Mouse (Mus musculus): ENCODE results near the gene Prdm1. TPM values are rescaled to one million over a fixed set of nuclear protein-coding genes. Genes with fewer than 3 reads are reported as not detected.
A peak's percentile ranks its signal among the peaks of the same experiment; 100 is the strongest.

Gene Prdm1
- polyA plus RNA-seq, 1 experiment from 2014 or later = 2.7 TPM

- Histone ChIP-seq H3K4me1 (peaks cover 28% of the 10 kb centered on the region), H3K4me2 (peak overlapping the region; percentile 58), H3K9me3 (replicated peaks) (no peaks in the 10 kb centered on the region), H3K4me3 (replicated peaks) (peak overlapping the region; percentile 33), H3K27ac (no peak overlapping the region), H3K9ac (0 out of 2 replicates have a peak overlapping the region, but pooled peaks have one; percentile 12), H3K36me3 (no peaks in the 10 kb centered on the region), H3K27me3 (peaks cover 88% of the 10 kb centered on the region)
- ATAC-seq (replicated peaks; ENCODE audit: low FRiP score) = 0 out of 2 replicates have a peak, but pooled peaks have one; percentile 10
- 2% methylated on average over 31 of the region's 31 CpGs for WGBS
These were observed 1.3 kb downstream of the Prdm1 start for GRCm38 (mm10) chr10:44526751-44527591.

GRCm38 (mm10) chr10:44520189-44520588, 8.1 kb downstream of the Prdm1 start:
- Histone ChIP-seq H3K9me3 (replicated peaks) (no peaks in the 10 kb centered on the region), H3K27me3 (peaks cover 31% of the 10 kb centered on the region), H3K9ac (no peak overlapping the region), H3K4me3 (replicated peaks) (no peak overlapping the region), H3K4me2 (no peak overlapping the region), H3K27ac (no peak overlapping the region), H3K36me3 (no peaks in the 10 kb centered on the region), H3K4me1 (no peaks in the 10 kb centered on the region)
- ATAC-seq (replicated peaks; ENCODE audit: low FRiP score) = no peak
- 50% methylated on average over 6 of the region's 6 CpGs for WGBS

- no peaks in the 10 kb centered on the region for H3K4me1 ChIP-seq
- 73% methylated on average over 7 of the region's 7 CpGs for WGBS
- H3K9ac ChIP-seq = no peak overlapping the region
- no peak overlapping the region for H3K4me3 ChIP-seq (replicated peaks)
- no peak for ATAC-seq (replicated peaks; ENCODE audit: low FRiP score)
- H3K27ac ChIP-seq = no peak overlapping the region
- H3K4me2 ChIP-seq = no peak overlapping the region
- no peaks in the 10 kb centered on the region for H3K9me3 ChIP-seq (replicated peaks)
- H3K27me3 ChIP-seq = peaks cover 17% of the 10 kb centered on the region
- no peaks in the 10 kb centered on the region for H3K36me3 ChIP-seq
These were observed 9.7 kb downstream of the Prdm1 start for GRCm38 (mm10) chr10:44518631-44519030.

DNA sequence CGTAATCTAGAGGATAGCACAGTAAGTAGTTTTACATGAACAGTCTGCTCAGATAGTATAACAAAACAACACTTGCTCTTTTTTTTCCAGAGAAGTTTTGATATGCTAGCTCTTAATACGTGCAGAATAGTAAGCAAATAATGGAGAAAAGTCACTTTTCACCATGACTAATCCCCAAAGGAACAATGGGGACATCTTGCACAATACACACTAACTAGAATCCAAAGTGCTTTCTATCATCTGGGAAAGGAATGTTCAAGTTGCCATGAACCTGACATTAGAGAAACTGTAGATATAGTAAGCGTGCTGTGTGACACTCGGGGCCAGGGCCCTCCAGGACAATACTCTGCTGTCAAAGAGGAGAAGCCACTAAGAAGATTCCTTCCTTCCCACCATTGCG, 15.2 kb downstream of the Prdm1 start:
- WGBS = 89% methylated on average over 5 of the region's 5 CpGs

GRCm38 (mm10) chr10:44511029-44511428, 17.3 kb downstream of the Prdm1 start:
- no peaks in the 10 kb centered on the region for H3K9me3 ChIP-seq (replicated peaks)
- H3K36me3 ChIP-seq = no peaks in the 10 kb centered on the region
- H3K4me2 ChIP-seq = no peak overlapping the region
- WGBS = 88% methylated on average over 3 of the region's 3 CpGs
- ATAC-seq (replicated peaks; ENCODE audit: low FRiP score) = no peak
- H3K4me3 ChIP-seq (replicated peaks) = no peak overlapping the region
- H3K27ac ChIP-seq = no peak overlapping the region
- H3K27me3 ChIP-seq = no peaks in the 10 kb centered on the region
- no peaks in the 10 kb centered on the region for H3K4me1 ChIP-seq
- no peak overlapping the region for H3K9ac ChIP-seq

More for the DNA sequence above, 15.2 kb downstream of the Prdm1 start:
- no peak overlapping the region for H3K4me3 ChIP-seq (replicated peaks)
- no peaks in the 10 kb centered on the region for H3K36me3 ChIP-seq
- H3K4me2 ChIP-seq = no peak overlapping the region
- H3K9me3 ChIP-seq (replicated peaks) = no peaks in the 10 kb centered on the region
- ATAC-seq (replicated peaks; ENCODE audit: low FRiP score) = no peak
- no peaks in the 10 kb centered on the region for H3K27me3 ChIP-seq
- H3K9ac ChIP-seq = no peak overlapping the region
- H3K27ac ChIP-seq = no peak overlapping the region
- no peaks in the 10 kb centered on the region for H3K4me1 ChIP-seq

GRCm38 (mm10) chr10:44508649-44509048, 19.7 kb downstream of the Prdm1 start:
- WGBS = 92% methylated on average over 7 of the region's 7 CpGs
- no peak for ATAC-seq (replicated peaks; ENCODE audit: low FRiP score)

DNA sequence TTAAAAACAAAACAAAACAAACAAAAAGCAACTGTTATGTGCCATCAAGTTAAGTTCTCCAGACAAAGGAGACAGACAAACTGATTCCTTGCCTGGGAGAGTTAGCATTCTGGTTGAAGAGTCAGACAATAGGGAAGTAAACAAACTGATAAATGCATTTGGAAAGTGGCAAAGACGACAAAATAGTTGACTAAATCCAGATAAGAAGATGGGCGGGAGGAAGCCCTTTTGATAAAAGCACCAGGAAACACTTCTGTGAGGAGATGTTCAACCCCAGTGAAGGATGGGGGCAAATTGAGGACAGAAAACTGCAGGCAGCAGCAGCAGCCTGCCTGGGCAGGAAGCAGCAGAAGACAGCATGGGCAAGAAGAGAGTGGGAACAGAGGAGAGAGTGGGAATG, 20.3 kb downstream of the Prdm1 start:
- no peak for ATAC-seq (replicated peaks; ENCODE audit: low FRiP score)
- WGBS = 65% methylated on average over 2 of the region's 2 CpGs
- Histone ChIP-seq H3K9me3 (replicated peaks) (no peaks in the 10 kb centered on the region), H3K36me3 (no peaks in the 10 kb centered on the region), H3K4me3 (replicated peaks) (no peak overlapping the region), H3K9ac (no peak overlapping the region), H3K4me1 (no peaks in the 10 kb centered on the region), H3K4me2 (no peak overlapping the region), H3K27me3 (peaks cover 3% of the 10 kb centered on the region; the same call in 1 of the 2 replicates), H3K27ac (no peak overlapping the region)

More at GRCm38 (mm10) chr10:44508649-44509048, 19.7 kb downstream of the Prdm1 start:
- Histone ChIP-seq H3K9me3 (replicated peaks) (no peaks in the 10 kb centered on the region), H3K27ac (no peak overlapping the region), H3K9ac (no peak overlapping the region), H3K4me3 (replicated peaks) (no peak overlapping the region), H3K4me1 (no peaks in the 10 kb centered on the region), H3K27me3 (peaks cover 3% of the 10 kb centered on the region; the same call in 1 of the 2 replicates), H3K4me2 (no peak overlapping the region), H3K36me3 (no peaks in the 10 kb centered on the region)

- Histone ChIP-seq H3K27ac (no peak overlapping the region), H3K36me3 (no peaks in the 10 kb centered on the region), H3K27me3 (peaks cover 3% of the 10 kb centered on the region; the same call in 1 of the 2 replicates), H3K4me2 (no peak overlapping the region), H3K9ac (no peak overlapping the region), H3K9me3 (replicated peaks) (no peaks in the 10 kb centered on the region), H3K4me3 (replicated peaks) (no peak overlapping the region), H3K4me1 (peaks cover 7% of the 10 kb centered on the region)
- WGBS = 76% methylated on average over 13 of the region's 13 CpGs
- no peak for ATAC-seq (replicated peaks; ENCODE audit: low FRiP score)
These were observed 25.4 kb downstream of the Prdm1 start for GRCm38 (mm10) chr10:44502891-44503290.

- Histone ChIP-seq H3K27me3 (peaks cover 3% of the 10 kb centered on the region; the same call in 1 of the 2 replicates), H3K4me2 (peak overlapping the region; percentile 49), H3K9ac (no peak overlapping the region), H3K9me3 (replicated peaks) (no peaks in the 10 kb centered on the region), H3K4me3 (replicated peaks) (peak overlapping the region; percentile 8; the same call in 1 of the 2 replicates), H3K4me1 (peaks cover 7% of the 10 kb centered on the region), H3K36me3 (no peaks in the 10 kb centered on the region), H3K27ac (no peak overlapping the region)
- 27% methylated on average over 15 of the region's 15 CpGs for WGBS
- ATAC-seq (replicated peaks; ENCODE audit: low FRiP score) = no peak
These were observed 28.3 kb downstream of the Prdm1 start for GRCm38 (mm10) chr10:44499897-44500519.

DNA sequence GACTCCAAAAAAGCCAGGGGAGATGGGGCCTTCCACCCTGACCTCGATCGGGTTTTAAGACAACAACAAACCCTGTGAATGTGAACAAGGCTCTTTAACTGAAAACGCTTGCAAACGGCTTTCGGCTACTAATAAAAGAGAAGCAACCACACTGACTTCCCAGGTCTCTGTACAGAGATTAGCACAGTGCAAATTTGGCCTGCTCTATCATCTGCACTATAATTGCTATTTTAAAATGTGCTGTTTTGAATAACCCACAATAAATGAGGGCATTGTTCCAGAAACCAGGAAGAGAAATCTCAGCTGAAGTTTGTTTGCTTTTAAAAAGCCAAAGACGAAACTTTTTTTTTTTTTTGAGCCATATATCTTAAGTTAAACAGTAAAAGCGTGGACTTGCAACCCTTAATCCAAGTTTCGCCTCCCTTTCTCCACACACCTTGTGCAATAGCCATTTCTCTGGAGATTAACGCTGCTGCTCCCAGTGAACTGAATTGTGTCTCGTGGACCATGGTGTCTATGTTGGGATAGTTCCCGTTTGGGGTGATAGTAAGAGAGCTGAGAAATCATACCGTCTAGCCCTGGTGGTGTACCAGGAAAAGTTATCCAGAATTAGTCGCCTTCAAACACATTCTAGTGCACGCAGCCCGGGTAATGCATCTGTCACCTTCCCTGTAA, 34.3 kb downstream of the Prdm1 start:
- H3K9me3 ChIP-seq (replicated peaks) = no peaks in the 10 kb centered on the region
- 60% methylated on average over 15 of the region's 15 CpGs for WGBS
- H3K36me3 ChIP-seq = no peaks in the 10 kb centered on the region
- H3K27me3 ChIP-seq = no peaks in the 10 kb centered on the region
- no peak overlapping the region for H3K27ac ChIP-seq
- no peak overlapping the region for H3K9ac ChIP-seq
- no peak overlapping the region for H3K4me2 ChIP-seq
- H3K4me1 ChIP-seq = peaks cover 17% of the 10 kb centered on the region; the same call in 1 of the 2 replicates
- no peak overlapping the region for H3K4me3 ChIP-seq (replicated peaks)
- ATAC-seq (replicated peaks; ENCODE audit: low FRiP score) = no peak

DNA sequence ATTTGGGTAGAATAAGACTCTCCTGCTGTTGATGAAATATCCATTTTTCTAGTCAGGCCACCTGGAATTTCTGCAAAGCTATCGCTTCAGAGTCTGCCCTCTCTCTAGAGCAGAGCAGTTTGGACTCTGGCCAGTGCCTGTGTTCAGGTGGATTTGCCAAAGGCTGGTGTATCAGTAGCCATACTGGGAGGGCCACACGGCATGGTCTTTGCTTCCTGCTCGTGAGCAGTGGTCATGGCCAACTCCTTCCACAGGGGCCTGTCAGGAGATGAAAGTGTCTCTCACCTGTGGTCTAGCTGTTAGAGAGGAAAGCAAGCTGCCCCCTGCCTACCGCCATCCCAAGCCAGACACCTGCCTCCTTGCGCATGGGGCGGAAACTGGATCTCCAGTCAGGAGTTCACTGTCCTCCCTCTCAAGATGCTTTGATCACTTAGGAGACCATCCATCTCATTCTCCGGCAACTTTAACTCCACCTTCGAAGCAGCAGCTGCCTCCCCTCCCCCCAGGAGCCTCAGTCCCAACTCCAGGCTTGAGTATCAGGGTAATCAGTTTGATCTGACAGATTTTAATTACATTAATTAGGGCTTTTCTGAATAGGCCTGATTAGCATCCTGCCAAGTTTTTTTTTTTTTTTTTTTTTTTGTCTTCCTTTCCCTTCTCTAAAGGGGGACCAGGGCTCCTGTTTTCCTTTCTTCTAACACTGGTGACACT, 35.3 kb downstream of the Prdm1 start:
- Histone ChIP-seq H3K27me3 (no peaks in the 10 kb centered on the region), H3K4me3 (replicated peaks) (no peak overlapping the region), H3K27ac (no peak overlapping the region), H3K9ac (no peak overlapping the region), H3K36me3 (no peaks in the 10 kb centered on the region), H3K9me3 (replicated peaks) (no peaks in the 10 kb centered on the region), H3K4me1 (peaks cover 17% of the 10 kb centered on the region; the same call in 1 of the 2 replicates), H3K4me2 (no peak overlapping the region)
- WGBS = 45% methylated on average over 8 of the region's 8 CpGs
- 0 out of 2 replicates have a peak, but pooled peaks have one; percentile 25 for ATAC-seq (replicated peaks; ENCODE audit: low FRiP score)
